Mouse (Mus musculus) cortical plate, adult 2 months (tissue): ENCODE measurements at regions not wholly inside any gene's neighbourhood (a gene's known extent, or its start where the extent isn't known, plus 50 kb on each side); places are given as distances from the start of the nearest gene placed in this dataset.

Experiments
- CTCF ChIP-seq: fragments of 200-500 bp; IDR thresholded peaks from 2 replicates; pipeline ENCODE4 v1.5.1; 2011; ENCODE audit warnings: mild to moderate bottlenecking, control low read depth, low read length; ENCODE audit not compliant: insufficient read depth; ENCODE audit errors: extremely low read depth
- POLR2A ChIP-seq: fragments of 200-500 bp; IDR thresholded peaks from 2 replicates; pipeline ENCODE4 v1.6.1; 2011; ENCODE audit warnings: mild to moderate bottlenecking, low read length, control low read depth; ENCODE audit not compliant: insufficient read depth; ENCODE audit errors: extremely low read depth

DNA sequence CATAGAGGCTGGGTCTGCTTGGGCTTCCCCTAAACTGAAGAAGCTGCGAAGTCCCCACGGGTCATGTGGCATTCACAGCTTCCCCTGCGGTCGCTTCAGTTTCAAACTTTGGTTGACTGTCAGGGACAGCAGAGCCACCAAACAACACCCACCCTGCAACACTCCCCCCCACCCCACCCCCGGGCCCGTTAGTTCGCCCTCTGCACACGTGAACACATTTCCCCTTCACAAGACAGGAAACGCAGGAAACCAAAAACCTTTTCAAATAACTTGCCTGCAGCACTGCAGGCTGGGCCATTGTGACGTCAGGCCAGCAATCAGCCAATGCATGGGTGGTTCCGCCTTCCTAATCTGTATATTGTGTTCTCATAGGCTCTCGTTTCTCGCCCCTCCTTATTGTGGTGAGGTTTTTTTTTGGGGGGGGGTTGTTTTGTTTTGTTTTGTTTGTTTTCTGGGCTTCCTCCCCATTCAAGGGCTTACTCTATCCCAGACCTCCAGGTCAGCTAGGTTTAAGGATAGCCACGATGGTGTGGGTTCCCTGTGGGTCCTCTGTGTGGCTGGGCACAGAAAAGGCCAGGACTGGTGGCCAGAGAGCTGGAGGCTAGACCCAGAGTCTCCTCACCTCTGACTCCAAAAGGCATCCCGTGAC lies 82.2 kb upstream of the Med13l start:
- TF ChIP-seq CTCF: no peak
- no peak for TF ChIP-seq POLR2A
